Mouse (Mus musculus): Measurements from ENCODE around the gene Myadm.
"Not testable (repeated sequence)": the region's sequence is repeated elsewhere in the genome, so short reads cannot be mapped to it uniquely, and the experiment has no call there.

Myadm gene

GRCm38 (mm10) chr7:3267888-3268287, 21.0 kb upstream of the Myadm start:
- Histone ChIP-seq H3K9me3 (ENCODE audit: low read length) (no peaks in the 10 kb centered on the region), H3K4me1 (replicated peaks; ENCODE audit: low read depth, low read length) (peaks cover 63% of the 10 kb centered on the region)
- no peak for TF ChIP-seq POU5F1 (IDR thresholded peaks at IDR 0.05; ENCODE audit: borderline replicate concordance, low read length)
- TF ChIP-seq NANOG (IDR thresholded peaks at IDR 0.05; ENCODE audit: borderline replicate concordance, low read length) = no peak
- TF ChIP-seq CTCF (conservative IDR thresholded peaks at IDR 0.05; ENCODE audit: low read length) = no peak

GRCm38 (mm10) chr7:3268291-3268690, 20.6 kb upstream of the Myadm start:
- TF ChIP-seq POU5F1 (IDR thresholded peaks at IDR 0.05; ENCODE audit: borderline replicate concordance, low read length) = no peak
- TF ChIP-seq NANOG (IDR thresholded peaks at IDR 0.05; ENCODE audit: borderline replicate concordance, low read length) = no peak
- no peak for TF ChIP-seq CTCF (conservative IDR thresholded peaks at IDR 0.05; ENCODE audit: low read length)
- Histone ChIP-seq H3K4me1 (replicated peaks; ENCODE audit: low read depth, low read length) (peaks cover 61% of the 10 kb centered on the region), H3K27me3 (ENCODE audit: insufficient read depth, low read length) (peaks cover 12% of the 10 kb centered on the region), H3K36me3 (ENCODE audit: insufficient read depth, low read length) (no peaks in the 10 kb centered on the region), H3K9me3 (ENCODE audit: low read length) (no peaks in the 10 kb centered on the region), H3K4me3 (replicated peaks; ENCODE audit: low read length) (no peak overlapping the region)

More at GRCm38 (mm10) chr7:3267888-3268287, 21.0 kb upstream of the Myadm start:
- no peaks in the 10 kb centered on the region for H3K36me3 ChIP-seq (ENCODE audit: insufficient read depth, low read length)
- H3K4me3 ChIP-seq (replicated peaks; ENCODE audit: low read length) = no peak overlapping the region
- H3K27me3 ChIP-seq (ENCODE audit: insufficient read depth, low read length) = peaks cover 12% of the 10 kb centered on the region

- Histone ChIP-seq H3K36me3 (ENCODE audit: insufficient read depth, low read length) (no peaks in the 10 kb centered on the region), H3K4me1 (replicated peaks; ENCODE audit: low read depth, low read length) (peaks cover 45% of the 10 kb centered on the region), H3K4me3 (replicated peaks; ENCODE audit: low read length) (no peak overlapping the region), H3K9me3 (ENCODE audit: low read length) (no peaks in the 10 kb centered on the region), H3K27me3 (ENCODE audit: insufficient read depth, low read length) (no peaks in the 10 kb centered on the region)
- TF ChIP-seq NANOG (IDR thresholded peaks at IDR 0.05; ENCODE audit: borderline replicate concordance, low read length) (no peak), CTCF (conservative IDR thresholded peaks at IDR 0.05; ENCODE audit: low read length) (no peak), POU5F1 (IDR thresholded peaks at IDR 0.05; ENCODE audit: borderline replicate concordance, low read length) (no peak)
These were observed 16.7 kb upstream of the Myadm start for GRCm38 (mm10) chr7:3272206-3272605.

- H3K4me3 ChIP-seq (replicated peaks; ENCODE audit: low read length) = no peak overlapping the region
- H3K27me3 ChIP-seq (ENCODE audit: insufficient read depth, low read length) = no peaks in the 10 kb centered on the region
- peaks cover 40% of the 10 kb centered on the region for H3K4me1 ChIP-seq (replicated peaks; ENCODE audit: low read depth, low read length)
- H3K9me3 ChIP-seq (ENCODE audit: low read length) = no peaks in the 10 kb centered on the region
- H3K36me3 ChIP-seq (ENCODE audit: insufficient read depth, low read length) = no peaks in the 10 kb centered on the region
- TF ChIP-seq NANOG (IDR thresholded peaks at IDR 0.05; ENCODE audit: borderline replicate concordance, low read length) = no peak
These were observed 13.3 kb upstream of the Myadm start for GRCm38 (mm10) chr7:3275455-3276170.

DNA sequence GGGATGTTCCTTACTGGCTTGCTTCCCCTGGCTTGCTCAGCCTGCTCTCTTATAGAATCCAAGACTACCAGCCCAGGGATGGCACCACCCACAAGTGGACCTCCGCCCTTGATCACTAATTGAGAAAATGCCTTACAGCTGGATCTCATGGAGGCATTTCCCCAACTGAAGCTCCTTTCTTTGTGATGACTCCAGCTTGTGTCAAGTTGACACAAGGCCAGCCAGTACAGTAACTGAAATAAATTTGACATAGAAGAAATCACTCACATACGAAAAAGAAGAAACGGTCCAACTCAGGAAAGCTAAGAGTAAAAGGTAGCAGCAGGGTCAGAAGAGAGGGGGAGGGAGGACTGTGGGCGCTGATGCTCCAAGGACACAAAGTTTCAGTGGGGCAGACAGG, 12.1 kb upstream of the Myadm start:
- H3K27me3 ChIP-seq (ENCODE audit: insufficient read depth, low read length); H3K9me3 ChIP-seq (ENCODE audit: low read length); H3K36me3 ChIP-seq (ENCODE audit: insufficient read depth, low read length); H3K4me3 ChIP-seq (replicated peaks; ENCODE audit: low read length): not testable (repeated sequence)
- H3K4me1 ChIP-seq (replicated peaks; ENCODE audit: low read depth, low read length) = peaks cover 44% of the 10 kb centered on the region

DNA sequence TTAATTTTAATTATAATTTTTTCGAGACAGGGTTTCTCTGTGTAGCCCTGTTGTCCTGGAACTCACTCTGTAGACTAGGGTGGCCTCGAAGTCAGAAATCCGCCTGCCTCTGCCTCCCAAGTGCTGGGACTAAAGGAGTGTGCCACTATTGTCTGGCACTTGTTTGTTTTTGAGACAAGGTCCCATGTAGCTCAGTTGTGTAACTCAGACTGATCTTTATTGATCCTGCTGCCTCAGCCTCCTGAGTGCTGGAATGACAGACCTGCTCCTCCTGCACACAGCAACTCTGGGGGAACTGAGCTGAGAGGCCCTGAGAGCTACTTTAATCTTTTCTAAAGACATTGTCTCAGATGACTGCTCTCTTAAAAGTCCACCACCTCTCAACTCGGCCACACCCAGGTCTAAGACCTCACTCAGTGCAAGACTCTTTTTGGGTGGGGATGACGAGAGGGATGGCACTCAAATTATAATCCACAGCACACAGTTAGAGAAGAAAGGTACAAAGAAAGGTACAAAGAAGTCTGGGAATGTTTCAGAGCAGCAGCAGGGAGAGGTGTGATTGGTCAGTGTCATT, 8.7 kb upstream of the Myadm start:
- TF ChIP-seq POU5F1 (IDR thresholded peaks at IDR 0.05; ENCODE audit: borderline replicate concordance, low read length) (no peak), NANOG (IDR thresholded peaks at IDR 0.05; ENCODE audit: borderline replicate concordance, low read length) (no peak; the same call in 1 of the 2 replicates), CTCF (conservative IDR thresholded peaks at IDR 0.05; ENCODE audit: low read length) (no peak)
- no peaks in the 10 kb centered on the region for H3K36me3 ChIP-seq (ENCODE audit: insufficient read depth, low read length)

DNA sequence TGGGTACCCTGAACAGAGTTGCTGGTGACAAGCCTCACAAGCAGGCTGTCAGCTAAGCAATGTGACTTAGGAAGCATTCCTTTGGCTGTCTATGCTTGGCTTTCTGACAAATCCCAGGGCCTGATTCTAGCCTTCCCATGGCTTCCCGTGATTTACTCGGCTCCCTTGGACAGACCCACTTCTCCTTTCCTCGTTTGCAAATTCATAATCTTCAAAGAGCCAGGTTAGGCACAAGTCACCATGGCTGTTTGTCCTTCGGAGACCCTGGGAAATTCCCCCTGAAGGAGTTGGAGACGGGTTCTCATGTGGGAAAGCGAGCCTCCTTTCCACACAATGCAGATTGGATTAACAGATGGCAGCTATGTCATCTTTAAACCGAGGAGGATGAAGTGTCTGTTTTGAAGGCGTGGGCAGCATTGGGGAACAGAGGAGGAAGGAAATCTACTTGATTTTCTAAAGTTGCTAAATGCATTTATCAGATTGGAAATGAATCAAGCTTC, 8.2 kb upstream of the Myadm start:
- Histone ChIP-seq H3K27me3 (ENCODE audit: insufficient read depth, low read length) (no peaks in the 10 kb centered on the region), H3K4me3 (replicated peaks; ENCODE audit: low read length) (no peak overlapping the region), H3K9me3 (ENCODE audit: low read length) (no peaks in the 10 kb centered on the region), H3K36me3 (ENCODE audit: insufficient read depth, low read length) (no peaks in the 10 kb centered on the region), H3K4me1 (replicated peaks; ENCODE audit: low read depth, low read length) (peaks cover 57% of the 10 kb centered on the region)
- no peak for TF ChIP-seq POU5F1 (IDR thresholded peaks at IDR 0.05; ENCODE audit: borderline replicate concordance, low read length)
- TF ChIP-seq NANOG (IDR thresholded peaks at IDR 0.05; ENCODE audit: borderline replicate concordance, low read length) = no peak
- no peak for TF ChIP-seq CTCF (conservative IDR thresholded peaks at IDR 0.05; ENCODE audit: low read length)

More for the DNA sequence above, 8.7 kb upstream of the Myadm start:
- no peaks in the 10 kb centered on the region for H3K27me3 ChIP-seq (ENCODE audit: insufficient read depth, low read length)
- H3K4me3 ChIP-seq (replicated peaks; ENCODE audit: low read length) = no peak overlapping the region
- H3K4me1 ChIP-seq (replicated peaks; ENCODE audit: low read depth, low read length) = peaks cover 61% of the 10 kb centered on the region
- H3K9me3 ChIP-seq (ENCODE audit: low read length) = no peaks in the 10 kb centered on the region

GRCm38 (mm10) chr7:3281741-3282140, 7.1 kb upstream of the Myadm start:
- Histone ChIP-seq H3K27me3 (ENCODE audit: insufficient read depth, low read length) (no peaks in the 10 kb centered on the region), H3K4me3 (replicated peaks; ENCODE audit: low read length) (no peak overlapping the region)
- TF ChIP-seq NANOG (IDR thresholded peaks at IDR 0.05; ENCODE audit: borderline replicate concordance, low read length) (no peak), POU5F1 (IDR thresholded peaks at IDR 0.05; ENCODE audit: borderline replicate concordance, low read length) (no peak), CTCF (conservative IDR thresholded peaks at IDR 0.05; ENCODE audit: low read length) (no peak)

More at GRCm38 (mm10) chr7:3281741-3282140, 7.1 kb upstream of the Myadm start:
- Histone ChIP-seq H3K4me1 (replicated peaks; ENCODE audit: low read depth, low read length) (peaks cover 57% of the 10 kb centered on the region), H3K36me3 (ENCODE audit: insufficient read depth, low read length) (no peaks in the 10 kb centered on the region), H3K9me3 (ENCODE audit: low read length) (no peaks in the 10 kb centered on the region)

Data from E14TG2a.4 (cell line).